Mouse (Mus musculus): ENCODE results near the gene L3mbtl3. TPM values are rescaled to one million over a fixed set of nuclear protein-coding genes. Genes with fewer than 3 reads are reported as not detected.
A peak's percentile ranks its signal among the peaks of the same experiment; 100 is the strongest.

The L3mbtl3 gene
- polyA plus RNA-seq, 1 experiment from 2014 or later: 16.5 TPM

DNA sequence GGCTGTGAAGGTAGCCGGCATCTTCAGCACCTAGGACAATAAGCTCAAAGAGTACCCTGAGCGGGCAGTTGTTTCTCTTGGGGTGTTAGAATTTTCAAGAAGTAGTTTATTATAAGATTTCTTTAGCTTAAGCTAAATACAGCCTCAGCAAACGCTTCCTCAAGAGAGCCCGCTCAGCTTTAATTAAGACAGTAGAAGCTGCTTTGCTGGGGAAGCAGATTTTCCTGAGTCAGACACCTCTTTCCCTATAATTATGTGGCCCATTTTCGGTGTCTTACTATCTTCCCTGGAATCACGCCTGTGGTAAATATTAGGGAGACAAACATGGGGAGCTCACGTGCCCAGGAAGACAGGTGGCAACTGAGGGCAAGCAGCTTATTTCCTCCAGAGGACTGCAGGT is 88.6 kb downstream of the L3mbtl3 start:
- peaks cover 20% of the 10 kb centered on the region; the same call in 1 of the 2 replicates for H3K36me3 ChIP-seq (ENCODE audit: control insufficient read depth, insufficient read depth, low read length)
- no peaks in the 10 kb centered on the region for H3K27me3 ChIP-seq (ENCODE audit: control insufficient read depth, insufficient read depth, low read length)
- WGBS: 90% methylated on average over 7 of the region's 7 CpGs
- no peak overlapping the region for H3K9ac ChIP-seq (ENCODE audit: low read depth, low read length)
- no peaks in the 10 kb centered on the region for H3K9me3 ChIP-seq (ENCODE audit: control insufficient read depth, low read length)
- no peak overlapping the region for H3K4me3 ChIP-seq (ENCODE audit: low read length)
- no peak for ATAC-seq (ENCODE audit: low FRiP score, low TSS enrichment)
- H3K27ac ChIP-seq (ENCODE audit: low read depth, low read length): no peak overlapping the region
- H3K4me1 ChIP-seq (ENCODE audit: control insufficient read depth, insufficient read depth, low read length): no peaks in the 10 kb centered on the region
- no peak overlapping the region for H3K4me2 ChIP-seq (replicated peaks; ENCODE audit: low read depth, low read length)

DNA sequence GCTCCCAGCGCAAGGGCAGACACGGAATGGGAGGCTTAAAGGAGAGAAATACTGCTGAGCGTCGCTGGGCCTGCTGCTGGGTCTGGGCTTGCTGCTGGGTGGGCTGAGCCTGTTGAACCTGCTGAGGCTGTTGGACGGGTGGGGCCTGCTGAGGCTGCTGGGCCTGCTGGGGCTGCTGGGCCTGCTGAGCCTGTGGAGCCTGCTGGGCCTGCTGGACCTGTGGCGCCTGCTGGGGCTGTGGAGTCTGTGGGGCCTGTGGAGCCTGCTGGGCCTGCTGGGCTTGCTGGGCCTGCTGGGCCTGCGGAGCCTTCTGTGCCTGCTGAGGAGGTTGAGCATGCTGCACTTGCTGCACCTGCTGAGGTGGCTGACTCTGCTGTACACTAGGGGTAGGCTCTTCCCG is 95.8 kb downstream of the L3mbtl3 start:
- peaks cover 42% of the 10 kb centered on the region for H3K36me3 ChIP-seq (ENCODE audit: control insufficient read depth, insufficient read depth, low read length)
- 73% methylated on average over 8 of the region's 8 CpGs for WGBS
- no peaks in the 10 kb centered on the region for H3K4me1 ChIP-seq (ENCODE audit: control insufficient read depth, insufficient read depth, low read length)
- no peaks in the 10 kb centered on the region for H3K9me3 ChIP-seq (ENCODE audit: control insufficient read depth, low read length)
- no peak overlapping the region for H3K27ac ChIP-seq (ENCODE audit: low read depth, low read length)
- no peaks in the 10 kb centered on the region for H3K27me3 ChIP-seq (ENCODE audit: control insufficient read depth, insufficient read depth, low read length)
- H3K4me2 ChIP-seq (replicated peaks; ENCODE audit: low read depth, low read length): no peak overlapping the region
- H3K9ac ChIP-seq (ENCODE audit: low read depth, low read length): no peak overlapping the region
- peak; percentile 71; the same call in 1 of the 2 replicates for ATAC-seq (ENCODE audit: low FRiP score, low TSS enrichment)
- no peak overlapping the region for H3K4me3 ChIP-seq (ENCODE audit: low read length)

DNA sequence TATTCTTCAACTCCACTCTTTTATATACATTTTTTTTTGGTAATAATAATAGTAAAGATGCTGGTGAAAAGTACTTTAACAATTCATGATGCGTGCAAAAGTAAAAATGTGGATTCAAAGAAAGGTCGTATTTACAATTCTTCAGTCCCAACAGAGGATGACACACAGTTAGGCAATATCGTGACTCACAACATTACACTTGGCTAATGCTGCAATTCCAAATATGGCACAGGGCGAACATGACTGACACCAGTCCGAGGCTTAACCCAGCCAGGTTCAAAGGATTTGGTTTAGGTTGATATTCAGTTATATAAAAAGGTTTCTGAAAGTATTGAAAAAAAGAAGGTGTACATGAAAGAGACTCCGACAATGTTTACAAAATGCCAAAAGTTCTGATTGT is 100.4 kb downstream of the L3mbtl3 start:
- Histone ChIP-seq H3K27me3 (ENCODE audit: control insufficient read depth, insufficient read depth, low read length) (no peaks in the 10 kb centered on the region), H3K4me2 (replicated peaks; ENCODE audit: low read depth, low read length) (no peak overlapping the region), H3K9me3 (ENCODE audit: control insufficient read depth, low read length) (no peaks in the 10 kb centered on the region), H3K9ac (ENCODE audit: low read depth, low read length) (no peak overlapping the region), H3K36me3 (ENCODE audit: control insufficient read depth, insufficient read depth, low read length) (peaks cover 38% of the 10 kb centered on the region), H3K27ac (ENCODE audit: low read depth, low read length) (no peak overlapping the region), H3K4me3 (ENCODE audit: low read length) (no peak overlapping the region), H3K4me1 (ENCODE audit: control insufficient read depth, insufficient read depth, low read length) (no peaks in the 10 kb centered on the region)
- ATAC-seq (ENCODE audit: low FRiP score, low TSS enrichment): no peak
- WGBS: 96% methylated on average over 6 of the region's 6 CpGs

DNA sequence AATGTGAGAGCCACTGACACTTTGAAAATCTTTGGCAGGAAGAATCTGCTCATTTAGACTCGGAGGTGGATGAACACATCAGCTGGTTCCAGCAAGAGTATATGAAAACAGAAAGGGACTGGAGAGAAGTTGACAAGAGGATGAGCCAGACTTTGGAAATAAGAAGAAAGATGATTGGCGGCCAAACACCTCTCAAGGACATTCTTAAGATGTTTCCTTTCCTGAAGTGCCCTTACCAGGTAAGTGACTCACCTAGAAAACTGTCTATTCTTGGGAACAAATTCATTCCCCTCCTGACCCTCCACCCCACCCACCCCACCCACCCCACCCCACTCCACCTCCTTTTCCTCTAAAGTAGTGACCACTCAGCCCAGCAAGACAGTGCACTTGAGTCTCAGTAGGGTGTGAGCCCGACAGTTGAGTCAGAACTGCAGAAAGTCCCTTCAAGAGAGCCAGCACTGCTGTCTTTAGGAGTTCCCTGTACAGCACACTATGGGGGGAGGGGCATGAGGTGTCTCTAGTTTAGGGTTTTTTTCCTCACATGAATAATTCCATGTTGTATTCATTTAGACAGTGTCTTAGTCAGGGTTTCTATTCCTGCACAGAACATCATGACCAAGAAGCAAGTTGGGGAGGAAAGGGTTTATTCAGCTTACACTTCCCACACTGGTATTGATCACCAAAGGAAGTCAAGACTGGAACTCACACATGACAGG is 111.9 kb downstream of the L3mbtl3 start:
- Histone ChIP-seq H3K4me1 (ENCODE audit: control insufficient read depth, insufficient read depth, low read length) (no peaks in the 10 kb centered on the region), H3K4me3 (ENCODE audit: low read length) (no peak overlapping the region), H3K27ac (ENCODE audit: low read depth, low read length) (no peak overlapping the region), H3K27me3 (ENCODE audit: control insufficient read depth, insufficient read depth, low read length) (no peaks in the 10 kb centered on the region), H3K36me3 (ENCODE audit: control insufficient read depth, insufficient read depth, low read length) (no peaks in the 10 kb centered on the region), H3K9me3 (ENCODE audit: control insufficient read depth, low read length) (no peaks in the 10 kb centered on the region), H3K4me2 (replicated peaks; ENCODE audit: low read depth, low read length) (no peak overlapping the region), H3K9ac (ENCODE audit: low read depth, low read length) (no peak overlapping the region)
- ATAC-seq (ENCODE audit: low FRiP score, low TSS enrichment): no peak
- 86% methylated on average over 3 of the region's 3 CpGs for WGBS

DNA sequence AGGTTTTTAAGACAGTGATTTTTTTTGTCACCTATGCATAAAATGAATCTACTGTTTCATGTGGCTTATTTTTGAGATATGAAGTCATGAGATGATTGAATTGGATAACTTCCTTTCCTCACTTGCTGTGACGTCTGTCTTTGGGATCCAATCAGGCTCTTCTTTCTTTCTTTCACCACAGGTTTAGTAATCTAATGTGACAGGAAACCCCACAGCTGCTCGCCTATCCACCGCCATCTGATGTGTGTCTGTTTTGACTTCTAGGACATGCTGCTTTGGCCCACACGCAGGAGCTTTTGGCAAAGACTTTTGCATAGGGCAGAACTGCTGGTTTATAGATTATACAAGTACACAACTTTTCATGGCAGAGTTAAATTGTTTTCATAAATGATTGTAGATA is 115.9 kb downstream of the L3mbtl3 start:
- H3K4me1 ChIP-seq (ENCODE audit: control insufficient read depth, insufficient read depth, low read length): no peaks in the 10 kb centered on the region
- no peak overlapping the region for H3K9ac ChIP-seq (ENCODE audit: low read depth, low read length)
- no peak overlapping the region for H3K27ac ChIP-seq (ENCODE audit: low read depth, low read length)
- H3K9me3 ChIP-seq (ENCODE audit: control insufficient read depth, low read length): no peaks in the 10 kb centered on the region
- WGBS: 74% methylated on average over 4 of the region's 4 CpGs
- H3K27me3 ChIP-seq (ENCODE audit: control insufficient read depth, insufficient read depth, low read length): no peaks in the 10 kb centered on the region
- ATAC-seq (ENCODE audit: low FRiP score, low TSS enrichment): no peak
- H3K4me2 ChIP-seq (replicated peaks; ENCODE audit: low read depth, low read length): no peak overlapping the region
- H3K36me3 ChIP-seq (ENCODE audit: control insufficient read depth, insufficient read depth, low read length): no peaks in the 10 kb centered on the region
- H3K4me3 ChIP-seq (ENCODE audit: low read length): no peak overlapping the region

DNA sequence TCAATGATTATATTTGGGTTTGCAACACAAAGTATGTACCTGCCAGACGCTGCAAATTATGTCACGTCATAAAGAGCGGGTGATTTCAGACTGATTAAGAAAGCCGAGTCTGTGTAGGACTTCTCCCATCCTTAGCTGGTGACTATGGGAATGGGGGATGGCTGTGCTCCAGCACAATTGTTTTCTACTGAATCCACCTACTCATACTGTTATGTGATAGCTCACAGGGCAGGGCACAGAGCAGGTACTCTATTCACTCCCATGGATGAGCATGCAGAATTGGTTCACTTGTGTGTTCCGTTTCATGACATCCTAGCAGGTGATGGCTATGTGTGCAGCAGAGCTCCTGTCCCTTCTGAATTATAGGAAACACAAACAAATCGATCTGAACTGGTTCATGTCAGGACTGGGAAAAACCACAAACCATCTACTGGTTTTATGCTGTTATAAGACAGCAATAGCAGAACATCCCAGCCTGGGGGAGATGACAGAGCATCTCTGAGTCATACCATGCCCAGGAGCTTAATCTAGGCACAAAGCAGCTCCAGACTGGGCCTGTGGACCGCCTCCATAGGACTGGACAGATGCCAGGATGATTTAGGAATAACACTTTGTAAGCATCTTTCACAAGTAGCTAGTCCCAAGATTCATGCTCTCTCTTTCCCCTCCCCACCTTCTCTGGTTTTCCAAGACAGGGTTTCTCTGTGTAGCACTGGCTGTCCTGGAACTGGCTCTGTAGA is 126.2 kb downstream of the L3mbtl3 start:
- H3K9me3 ChIP-seq (ENCODE audit: control insufficient read depth, low read length): no peaks in the 10 kb centered on the region
- no peak overlapping the region for H3K4me2 ChIP-seq (replicated peaks; ENCODE audit: low read depth, low read length)
- no peaks in the 10 kb centered on the region for H3K36me3 ChIP-seq (ENCODE audit: control insufficient read depth, insufficient read depth, low read length)
- no peaks in the 10 kb centered on the region for H3K4me1 ChIP-seq (ENCODE audit: control insufficient read depth, insufficient read depth, low read length)
- no peaks in the 10 kb centered on the region for H3K27me3 ChIP-seq (ENCODE audit: control insufficient read depth, insufficient read depth, low read length)
- no peak overlapping the region for H3K4me3 ChIP-seq (ENCODE audit: low read length)
- no peak overlapping the region for H3K9ac ChIP-seq (ENCODE audit: low read depth, low read length)
- H3K27ac ChIP-seq (ENCODE audit: low read depth, low read length): no peak overlapping the region
- WGBS: 87% methylated on average over 7 of the region's 7 CpGs
- ATAC-seq (ENCODE audit: low FRiP score, low TSS enrichment): no peak

DNA sequence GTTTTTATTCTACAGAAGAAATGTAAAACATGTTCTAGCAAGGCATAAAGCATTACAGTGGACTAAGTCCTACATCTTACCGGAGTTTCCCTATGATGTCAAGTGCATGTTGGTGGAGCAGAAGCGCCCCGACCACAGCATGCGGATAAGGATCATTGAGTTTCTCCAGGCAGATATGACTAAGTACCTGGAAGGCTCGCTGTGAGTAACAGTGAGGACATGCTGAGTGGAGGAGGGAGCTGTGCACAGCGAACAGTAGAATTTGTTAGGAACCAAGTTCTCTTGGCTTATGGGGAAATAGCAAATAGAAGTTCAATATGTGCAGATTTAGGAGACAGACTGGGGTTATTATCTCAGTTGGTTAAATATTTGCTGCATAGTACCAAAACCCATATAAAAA is 131.3 kb downstream of the L3mbtl3 start:
- Histone ChIP-seq H3K9me3 (ENCODE audit: control insufficient read depth, low read length) (no peaks in the 10 kb centered on the region), H3K4me1 (ENCODE audit: control insufficient read depth, insufficient read depth, low read length) (no peaks in the 10 kb centered on the region), H3K27me3 (ENCODE audit: control insufficient read depth, insufficient read depth, low read length) (no peaks in the 10 kb centered on the region), H3K36me3 (ENCODE audit: control insufficient read depth, insufficient read depth, low read length) (no peaks in the 10 kb centered on the region), H3K4me2 (replicated peaks; ENCODE audit: low read depth, low read length) (no peak overlapping the region), H3K27ac (ENCODE audit: low read depth, low read length) (no peak overlapping the region), H3K4me3 (ENCODE audit: low read length) (no peak overlapping the region), H3K9ac (ENCODE audit: low read depth, low read length) (no peak overlapping the region)
- no peak for ATAC-seq (ENCODE audit: low FRiP score, low TSS enrichment)
- WGBS: 74% methylated on average over 6 of the region's 6 CpGs

DNA sequence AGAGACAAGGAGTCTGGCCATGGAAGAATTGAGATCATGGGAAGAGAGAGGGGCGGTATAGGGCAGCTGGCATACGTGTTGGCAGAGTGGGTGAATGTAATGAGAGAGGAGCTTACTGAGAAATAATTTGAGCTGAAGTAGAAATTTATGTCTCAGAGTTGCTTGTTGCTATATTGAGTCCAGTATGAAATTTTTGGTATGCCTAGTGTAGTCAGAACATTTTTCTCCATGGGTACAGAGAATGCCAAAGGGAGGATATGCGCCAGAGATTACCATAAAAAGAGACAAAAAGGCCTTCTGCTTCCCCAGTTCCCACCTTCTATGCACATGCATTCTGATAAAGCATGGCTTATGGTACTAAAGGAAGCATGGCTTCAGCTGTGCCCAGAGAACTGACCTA is 132.6 kb downstream of the L3mbtl3 start:
- Histone ChIP-seq H3K27ac (ENCODE audit: low read depth, low read length) (no peak overlapping the region), H3K9ac (ENCODE audit: low read depth, low read length) (no peak overlapping the region), H3K9me3 (ENCODE audit: control insufficient read depth, low read length) (no peaks in the 10 kb centered on the region), H3K4me3 (ENCODE audit: low read length) (no peak overlapping the region), H3K4me1 (ENCODE audit: control insufficient read depth, insufficient read depth, low read length) (no peaks in the 10 kb centered on the region), H3K4me2 (replicated peaks; ENCODE audit: low read depth, low read length) (no peak overlapping the region), H3K36me3 (ENCODE audit: control insufficient read depth, insufficient read depth, low read length) (no peaks in the 10 kb centered on the region), H3K27me3 (ENCODE audit: control insufficient read depth, insufficient read depth, low read length) (no peaks in the 10 kb centered on the region)
- ATAC-seq (ENCODE audit: low FRiP score, low TSS enrichment): no peak
- WGBS: 93% methylated on average over 3 of the region's 3 CpGs

DNA sequence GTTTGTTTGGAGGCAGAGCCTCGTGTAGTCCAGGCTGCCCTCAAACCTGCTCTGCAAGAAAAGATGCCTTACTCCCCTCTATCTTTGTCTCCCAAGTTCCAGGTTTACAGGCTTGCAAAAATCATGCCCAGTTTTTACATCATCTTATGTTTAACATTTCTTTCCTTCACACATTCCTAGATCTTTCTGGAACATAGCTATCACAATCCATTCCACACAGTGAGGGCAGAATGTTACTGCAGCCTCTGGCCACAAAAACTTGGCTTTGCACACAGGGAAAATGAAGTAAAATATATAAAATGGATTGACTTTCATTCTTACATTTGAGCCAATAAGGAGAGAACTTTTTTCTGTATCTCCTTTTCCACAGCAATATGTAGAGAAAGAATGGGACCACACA is 136.7 kb downstream of the L3mbtl3 start:
- H3K36me3 ChIP-seq (ENCODE audit: control insufficient read depth, insufficient read depth, low read length): no peaks in the 10 kb centered on the region
- H3K9me3 ChIP-seq (ENCODE audit: control insufficient read depth, low read length): no peaks in the 10 kb centered on the region
- no peaks in the 10 kb centered on the region for H3K27me3 ChIP-seq (ENCODE audit: control insufficient read depth, insufficient read depth, low read length)
- H3K4me3 ChIP-seq (ENCODE audit: low read length): no peak overlapping the region
- 45% methylated on average over 1 of the region's 1 CpGs for WGBS
- no peak overlapping the region for H3K9ac ChIP-seq (ENCODE audit: low read depth, low read length)
- H3K4me1 ChIP-seq (ENCODE audit: control insufficient read depth, insufficient read depth, low read length): no peaks in the 10 kb centered on the region
- no peak overlapping the region for H3K4me2 ChIP-seq (replicated peaks; ENCODE audit: low read depth, low read length)
- ATAC-seq (ENCODE audit: low FRiP score, low TSS enrichment): no peak
- no peak overlapping the region for H3K27ac ChIP-seq (ENCODE audit: low read depth, low read length)
